Mouse (Mus musculus) stomach, postnatal 0 days (tissue): ENCODE measurements at regions not wholly inside any gene's neighbourhood (a gene's known extent, or its start where the extent isn't known, plus 50 kb on each side); places are given as distances from the start of the nearest gene placed in this dataset.

Experiments
- CTCF ChIP-seq: IDR thresholded peaks from 2 replicates; pipeline ENCODE4 v1.5.1; 2016; ENCODE audit warnings: antibody characterized with exemption, low read depth, mild to moderate bottlenecking, moderate library complexity
- EP300 ChIP-seq: optimal IDR thresholded peaks from 2 replicates; pipeline ENCODE3; 2016; ENCODE audit warnings: antibody characterized with exemption

- TF ChIP-seq EP300 (no peak), CTCF (no peak)
Observed at GRCm38 (mm10) chr3:148336640-148337039, 653.7 kb downstream of the Adgrl2 start.
